Mouse (Mus musculus): ENCODE data around the gene Slc1a7. TPM values are rescaled to one million over a fixed set of nuclear protein-coding genes. Genes with fewer than 3 reads are reported as not detected.

The Slc1a7 gene
- polyA plus RNA-seq, 1 experiment from 2014 or later, result 0.09 TPM

DNA sequence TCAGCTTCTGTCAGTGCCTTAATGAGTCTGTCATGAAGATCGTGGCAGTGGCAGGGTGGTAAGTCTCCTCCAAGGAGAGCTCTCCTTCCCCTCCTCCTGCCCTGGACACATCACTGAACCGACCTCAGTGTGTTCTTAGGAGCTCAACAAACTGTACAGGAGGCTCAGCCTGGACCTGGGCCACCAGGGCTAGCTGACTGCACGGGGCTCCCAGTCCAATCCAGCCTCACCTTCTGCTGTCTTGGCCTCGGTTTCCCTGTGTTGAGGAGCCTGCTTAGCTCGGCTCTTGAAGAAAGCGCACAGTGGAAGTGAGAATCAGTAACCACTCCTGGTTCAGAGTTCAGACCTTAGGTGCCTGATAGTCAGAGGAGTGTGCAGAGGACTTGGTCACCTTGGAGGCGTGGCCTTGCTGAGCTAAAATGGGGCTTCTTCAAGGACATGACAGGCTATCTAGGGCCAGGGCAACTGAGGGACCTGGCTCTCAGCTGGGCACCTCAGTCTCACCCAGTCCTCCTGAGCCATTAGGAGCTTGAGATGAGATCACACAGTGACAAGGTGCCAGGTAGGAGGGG is 39.5 kb downstream of the Slc1a7 start:
- Histone ChIP-seq H3K4me2 (no peak overlapping the region), H3K36me3 (ENCODE audit: insufficient read depth) (no peaks in the 10 kb centered on the region), H3K27me3 (ENCODE audit: insufficient read depth, low read length) (no peaks in the 10 kb centered on the region), H3K4me1 (ENCODE audit: insufficient read depth) (no peaks in the 10 kb centered on the region), H3K27ac (ENCODE audit: low read depth) (no peak overlapping the region), H3K9ac (no peak overlapping the region), H3K9me3 (ENCODE audit: low read depth, low read length) (no peaks in the 10 kb centered on the region), H3K4me3 (ENCODE audit: low read depth, low read length) (no peak overlapping the region)
- ATAC-seq (ENCODE audit: insufficient read depth) (no peak), DNase-seq (no peak)
- 78% methylated on average over 7 of the region's 7 CpGs for WGBS
- TF ChIP-seq CTCF (IDR thresholded peaks at IDR 0.05; ENCODE audit: low read depth), result no peak

DNA sequence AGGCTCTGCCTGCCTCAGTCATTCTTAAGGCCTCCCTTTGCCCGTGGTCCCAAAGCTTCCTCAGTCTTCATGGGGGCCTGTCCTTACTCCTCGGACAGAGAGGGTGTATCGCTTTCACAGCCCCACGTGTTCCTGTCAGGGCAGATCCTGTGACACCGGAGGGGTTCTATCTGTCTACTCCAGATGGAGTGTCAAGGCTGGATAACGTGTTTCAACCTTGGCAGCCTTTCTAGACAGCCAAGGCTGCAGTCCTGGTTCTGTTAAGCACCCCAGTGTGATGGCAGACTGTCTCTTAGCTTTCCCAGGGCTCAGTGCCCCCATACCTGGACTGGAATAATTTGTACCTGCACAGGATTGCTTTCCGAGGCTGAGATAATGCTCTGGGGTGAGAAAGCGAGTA is 40.4 kb downstream of the Slc1a7 start:
- no peak for ATAC-seq (ENCODE audit: insufficient read depth)

DNA sequence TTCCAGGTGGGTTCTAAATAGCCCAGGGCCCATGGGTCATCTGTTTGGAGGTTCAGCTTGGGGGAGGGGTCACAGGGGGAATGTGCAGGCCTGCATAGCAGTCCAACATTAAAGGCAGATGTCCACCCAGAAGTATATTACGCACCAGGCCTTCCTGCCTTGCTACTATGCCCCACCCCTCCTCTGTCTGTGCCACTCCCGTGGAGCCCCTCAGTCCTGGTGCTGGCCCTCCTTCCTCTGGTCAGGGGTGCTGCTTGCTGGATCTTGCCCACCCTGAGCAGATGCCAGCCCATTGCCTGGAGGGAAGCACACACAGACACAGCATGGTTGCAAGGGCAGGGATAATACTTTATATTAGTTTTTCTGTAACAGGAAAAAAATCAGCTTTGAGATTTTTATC is 46.3 kb downstream of the Slc1a7 start:
- Histone ChIP-seq H3K27ac (ENCODE audit: low read depth) (no peak overlapping the region), H3K4me2 (no peak overlapping the region), H3K9me3 (ENCODE audit: low read depth, low read length) (no peaks in the 10 kb centered on the region), H3K27me3 (ENCODE audit: insufficient read depth, low read length) (no peaks in the 10 kb centered on the region), H3K36me3 (ENCODE audit: insufficient read depth) (no peaks in the 10 kb centered on the region), H3K4me1 (ENCODE audit: insufficient read depth) (no peaks in the 10 kb centered on the region), H3K4me3 (ENCODE audit: low read depth, low read length) (no peak overlapping the region), H3K9ac (no peak overlapping the region)
- ATAC-seq (ENCODE audit: insufficient read depth) (no peak), DNase-seq (no peak)
- 68% methylated on average over 2 of the region's 2 CpGs for WGBS
- TF ChIP-seq CTCF (IDR thresholded peaks at IDR 0.05; ENCODE audit: low read depth), result no peak

More for the DNA sequence above, 40.4 kb downstream of the Slc1a7 start:
- H3K4me3 ChIP-seq (ENCODE audit: low read depth, low read length), result no peak overlapping the region
- H3K27me3 ChIP-seq (ENCODE audit: insufficient read depth, low read length), result no peaks in the 10 kb centered on the region
- H3K9ac ChIP-seq, result no peak overlapping the region
- H3K36me3 ChIP-seq (ENCODE audit: insufficient read depth), result no peaks in the 10 kb centered on the region
- no peak overlapping the region for H3K27ac ChIP-seq (ENCODE audit: low read depth)
- WGBS, result 54% methylated on average over 8 of the region's 8 CpGs
- DNase-seq, result no peak
- no peak overlapping the region for H3K4me2 ChIP-seq
- H3K9me3 ChIP-seq (ENCODE audit: low read depth, low read length), result no peaks in the 10 kb centered on the region
- no peaks in the 10 kb centered on the region for H3K4me1 ChIP-seq (ENCODE audit: insufficient read depth)
- no peak for TF ChIP-seq CTCF (IDR thresholded peaks at IDR 0.05; ENCODE audit: low read depth)

DNA sequence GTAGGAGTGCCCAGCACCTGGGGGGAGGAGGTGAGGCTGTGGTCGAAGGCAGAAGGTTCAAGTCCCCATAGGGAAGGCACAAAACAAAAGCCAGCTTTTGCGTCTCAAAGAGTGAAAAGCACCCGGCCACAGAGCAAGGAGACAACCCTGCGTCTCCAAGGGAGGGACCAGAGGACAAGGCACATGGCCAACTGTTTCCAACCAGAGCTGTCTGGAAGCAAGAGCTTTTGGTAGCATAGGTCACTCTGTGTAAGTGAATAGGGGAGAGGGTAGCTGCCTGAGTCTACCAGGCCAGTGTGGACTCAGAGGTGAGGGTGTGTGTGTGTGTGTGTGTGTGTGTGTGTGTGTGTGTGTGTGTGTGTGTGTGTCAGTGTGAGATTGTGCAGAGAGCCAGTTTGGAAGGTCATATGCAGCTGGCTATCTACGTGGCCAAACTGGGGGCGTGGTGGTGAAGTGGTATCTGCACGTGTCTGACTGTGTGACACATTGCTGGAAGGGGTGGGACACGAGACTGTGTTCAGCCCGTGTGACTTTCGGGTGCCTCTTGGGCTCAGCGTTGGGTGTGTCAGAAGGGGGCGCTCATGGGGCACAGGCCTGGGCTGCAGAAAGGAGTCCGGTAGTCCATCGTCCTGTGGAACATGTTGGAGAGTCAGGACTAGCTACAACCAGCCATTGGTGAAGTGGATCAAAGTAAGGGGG is 47.1 kb downstream of the Slc1a7 start:
- WGBS, result 62% methylated on average over 14 of the region's 14 CpGs
- no peaks in the 10 kb centered on the region for H3K4me1 ChIP-seq (ENCODE audit: insufficient read depth)
- no peak overlapping the region for H3K27ac ChIP-seq (ENCODE audit: low read depth)
- no peak overlapping the region for H3K9ac ChIP-seq
- TF ChIP-seq CTCF (IDR thresholded peaks at IDR 0.05; ENCODE audit: low read depth), result peak; percentile 30; the same call in 1 of the 2 replicates
- peak; percentile 16; the same call in 1 of the 2 replicates for ATAC-seq (ENCODE audit: insufficient read depth)
- no peak overlapping the region for H3K4me3 ChIP-seq (ENCODE audit: low read depth, low read length)
- H3K9me3 ChIP-seq (ENCODE audit: low read depth, low read length), result no peaks in the 10 kb centered on the region
- peak; percentile 52 for DNase-seq
- H3K27me3 ChIP-seq (ENCODE audit: insufficient read depth, low read length), result no peaks in the 10 kb centered on the region
- H3K4me2 ChIP-seq, result no peak overlapping the region
- H3K36me3 ChIP-seq (ENCODE audit: insufficient read depth), result no peaks in the 10 kb centered on the region

DNA sequence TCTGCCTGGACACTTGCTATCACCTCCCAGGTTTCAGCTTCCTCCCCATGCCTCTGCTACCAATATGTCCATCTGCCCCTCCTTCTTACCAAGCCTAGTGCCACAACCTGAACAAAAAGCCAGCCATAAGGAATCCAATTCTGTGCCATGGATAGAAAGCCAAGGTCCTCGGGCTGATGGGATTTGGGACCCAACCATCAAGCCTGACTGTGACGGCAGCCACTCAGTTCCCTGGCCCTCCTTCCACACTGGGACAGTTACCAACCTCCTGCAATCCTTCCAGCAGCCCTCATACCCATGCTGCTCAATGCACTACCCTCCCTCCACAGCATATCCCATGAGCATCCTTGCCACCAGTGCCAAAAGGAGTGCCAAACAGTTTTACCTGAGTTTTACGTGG is 48.2 kb downstream of the Slc1a7 start:
- Histone ChIP-seq H3K4me2 (no peak overlapping the region), H3K27me3 (ENCODE audit: insufficient read depth, low read length) (no peaks in the 10 kb centered on the region), H3K9ac (no peak overlapping the region), H3K9me3 (ENCODE audit: low read depth, low read length) (no peaks in the 10 kb centered on the region), H3K27ac (ENCODE audit: low read depth) (no peak overlapping the region), H3K4me1 (ENCODE audit: insufficient read depth) (no peaks in the 10 kb centered on the region), H3K36me3 (ENCODE audit: insufficient read depth) (no peaks in the 10 kb centered on the region), H3K4me3 (ENCODE audit: low read depth, low read length) (no peak overlapping the region)
- no peak for TF ChIP-seq CTCF (IDR thresholded peaks at IDR 0.05; ENCODE audit: low read depth)
- DNase-seq, result no peak
- ATAC-seq (ENCODE audit: insufficient read depth), result no peak
- WGBS, result 86% methylated on average over 3 of the region's 3 CpGs

DNA sequence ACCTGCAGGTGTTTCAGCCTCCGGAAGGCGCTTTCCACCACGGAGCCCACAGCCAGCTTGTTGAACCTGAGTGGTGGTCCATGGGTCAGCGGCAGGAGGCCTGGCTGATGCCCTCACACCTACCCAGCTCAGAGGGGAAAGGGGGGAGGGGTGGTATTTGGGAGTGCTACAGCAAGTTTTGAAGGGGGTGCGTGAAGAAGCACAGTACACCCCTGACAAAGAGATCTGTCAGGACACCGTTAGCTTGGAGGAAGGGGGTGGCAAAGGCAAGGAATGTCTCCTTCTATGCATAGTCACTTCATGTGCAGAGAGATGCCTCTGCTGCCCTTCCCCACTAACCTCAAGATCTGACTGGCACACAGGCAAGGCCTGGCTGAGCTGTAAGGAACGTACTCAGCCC is 49.7 kb downstream of the Slc1a7 start:
- WGBS, result 64% methylated on average over 7 of the region's 7 CpGs
- TF ChIP-seq CTCF (IDR thresholded peaks at IDR 0.05; ENCODE audit: low read depth), result no peak
- no peak overlapping the region for H3K4me2 ChIP-seq
- no peak overlapping the region for H3K9ac ChIP-seq
- no peak overlapping the region for H3K27ac ChIP-seq (ENCODE audit: low read depth)
- no peaks in the 10 kb centered on the region for H3K9me3 ChIP-seq (ENCODE audit: low read depth, low read length)
- H3K4me1 ChIP-seq (ENCODE audit: insufficient read depth), result no peaks in the 10 kb centered on the region
- no peaks in the 10 kb centered on the region for H3K27me3 ChIP-seq (ENCODE audit: insufficient read depth, low read length)
- ATAC-seq (ENCODE audit: insufficient read depth), result no peak
- no peak overlapping the region for H3K4me3 ChIP-seq (ENCODE audit: low read depth, low read length)
- DNase-seq, result no peak
- no peaks in the 10 kb centered on the region for H3K36me3 ChIP-seq (ENCODE audit: insufficient read depth)

DNA sequence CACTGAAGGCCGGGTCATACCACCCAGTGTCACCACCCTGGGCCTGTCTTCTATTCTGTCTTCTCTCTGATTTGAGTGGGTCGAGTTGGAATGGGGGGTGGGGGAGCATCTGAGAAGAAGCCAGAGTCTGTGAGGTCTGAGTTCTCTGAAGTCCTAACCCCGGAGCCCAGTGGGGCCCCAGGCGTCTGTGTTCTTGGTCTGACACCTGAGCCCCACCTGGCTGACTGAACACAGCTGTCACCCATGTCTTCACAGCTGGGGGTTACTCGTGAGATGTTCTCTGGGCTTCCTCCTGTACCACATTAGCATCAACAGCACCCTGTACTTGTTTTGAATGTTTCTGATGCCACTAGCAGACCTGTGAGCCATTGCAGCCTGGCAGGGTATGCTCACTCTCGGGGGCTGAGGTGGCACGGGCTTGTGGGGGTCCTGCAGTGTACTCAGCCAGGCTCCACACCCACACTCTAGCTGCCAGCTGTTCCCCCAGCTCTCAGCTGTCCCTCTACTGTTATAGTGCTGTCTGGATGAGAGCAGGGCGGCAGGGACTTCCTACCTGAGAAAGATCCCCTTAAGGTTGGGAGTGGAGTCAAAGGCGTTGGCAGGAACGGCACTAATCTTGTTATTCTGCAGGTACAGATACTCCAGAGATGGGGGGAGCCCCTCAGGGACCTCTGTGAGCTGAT is 50.2 kb downstream of the Slc1a7 start:
- ATAC-seq (ENCODE audit: insufficient read depth) (no peak), DNase-seq (no peak)
- H3K9me3 ChIP-seq (ENCODE audit: low read depth, low read length), result no peaks in the 10 kb centered on the region
- 29% methylated on average over 10 of the region's 10 CpGs for WGBS
- H3K9ac ChIP-seq, result no peak overlapping the region
- no peak overlapping the region for H3K27ac ChIP-seq (ENCODE audit: low read depth)
- H3K27me3 ChIP-seq (ENCODE audit: insufficient read depth, low read length), result no peaks in the 10 kb centered on the region
- H3K4me1 ChIP-seq (ENCODE audit: insufficient read depth), result no peaks in the 10 kb centered on the region
- no peak for TF ChIP-seq CTCF (IDR thresholded peaks at IDR 0.05; ENCODE audit: low read depth)
- no peak overlapping the region for H3K4me2 ChIP-seq
- H3K36me3 ChIP-seq (ENCODE audit: insufficient read depth), result no peaks in the 10 kb centered on the region
- no peak overlapping the region for H3K4me3 ChIP-seq (ENCODE audit: low read depth, low read length)
